Mouse (Mus musculus) adrenal gland, postnatal 14 days (tissue): ENCODE measurements around the gene Gm5072. TPM values are rescaled to one million over a fixed set of nuclear protein-coding genes. Genes with fewer than 3 reads are reported as not detected.
"Not testable (repeated sequence)": the region's sequence is repeated elsewhere in the genome, so short reads cannot be mapped to it uniquely, and the experiment has no call there.

ENCODE experiments used
- DNase-seq: peaks from one replicate; pipeline ENCODE4 v3.0.0; 2021; ENCODE audit warnings: mixed read lengths
- long read RNA-seq, 2 experiments: library from polyadenylated mRNA; stranded (forward); transcript quantifications; one replicate each; pipeline ENCODE4 v2.0.0; 2021
- total RNA-seq: library from RNA; stranded (reverse); gene quantifications from 2 replicates; pipeline ENCODE4 v1.2.3, GENCODE M21; 2021

Gm5072 gene
- not detected in 2 replicates for total RNA-seq
- long read RNA-seq, experiment 1: 0 reads
- long read RNA-seq, experiment 2: 0 reads

GRCm38 (mm10) chrX:91392200-91392599 is at the start of gene Gm5072:
TSS of gene Gm5072 (plus strand) at chrX:91392500.
- not testable (repeated sequence) for DNase-seq

Other genes with a start within 250 kb of the Gm5072 start
- not detected in 2 replicates for gene Mageb2, start 60.8 kb upstream of the Gm5072 start, total RNA-seq
- not detected in 2 replicates for gene Gm8914, start 87.6 kb downstream of the Gm5072 start, total RNA-seq
- not detected in 2 replicates for gene 1700084M14Rik, start 183.4 kb downstream of the Gm5072 start, total RNA-seq
- gene Gm14781, start 239.7 kb downstream of the Gm5072 start, total RNA-seq: not detected in 2 replicates